Mouse (Mus musculus): ENCODE data around the gene Izumo1r.
"Not testable (repeated sequence)": the region's sequence is repeated elsewhere in the genome, so short reads cannot be mapped to it uniquely, and the experiment has no call there.

Gene Izumo1r

GRCm38 (mm10) chr9:14903006-14903405 is 743 bp downstream of the Izumo1r start:
- DNase-seq = no peak

DNA sequence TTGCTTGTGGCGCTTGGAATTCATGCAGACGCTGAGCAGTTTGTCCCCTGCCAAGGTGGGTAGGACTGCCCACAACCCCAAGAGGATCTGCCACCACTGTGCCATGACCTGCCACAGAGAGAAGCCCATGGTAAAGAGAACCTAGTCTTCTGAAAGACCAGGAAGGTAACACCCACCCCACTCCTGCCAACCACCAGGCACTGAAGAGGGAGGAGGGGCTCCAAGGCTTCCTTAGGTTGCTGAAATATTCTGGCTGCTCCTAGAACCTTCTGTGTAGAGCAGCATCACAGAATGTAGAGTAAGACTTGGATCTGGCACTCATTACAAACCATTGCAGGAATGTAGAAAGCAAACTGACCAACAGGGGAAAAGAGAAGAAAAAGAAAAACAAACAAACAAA is 1.3 kb downstream of the Izumo1r start:
- DNase-seq = no peak

GRCm38 (mm10) chr9:14901757-14902156 is 2.0 kb downstream of the Izumo1r start:
- DNase-seq = no peak

GRCm38 (mm10) chr9:14897102-14897501 is 6.6 kb downstream of the Izumo1r start:
- DNase-seq = no peak

- DNase-seq = no peak
These were observed 8.4 kb downstream of the Izumo1r start for GRCm38 (mm10) chr9:14895237-14895835.

DNA sequence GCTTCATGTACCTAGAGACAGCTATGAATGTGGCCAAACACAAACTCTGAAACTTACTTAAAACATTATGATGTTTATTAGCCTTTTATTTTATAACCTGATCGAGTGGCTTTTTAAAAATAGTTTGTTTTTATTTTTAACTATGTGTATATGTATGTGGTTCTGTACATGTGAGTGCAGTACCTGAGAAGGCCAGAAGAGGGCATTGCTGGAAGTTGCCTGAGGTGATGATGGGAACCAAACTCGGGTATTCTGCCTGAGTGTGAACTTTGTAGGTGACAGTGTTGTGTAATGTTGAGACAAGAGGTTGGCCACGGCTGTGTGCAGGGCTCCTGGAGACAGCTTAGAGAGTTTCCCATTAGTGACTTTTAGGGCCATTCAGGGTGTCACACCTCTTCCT is 9.1 kb downstream of the Izumo1r start:
- no peak for DNase-seq

GRCm38 (mm10) chr9:14893388-14893787 is 10.4 kb downstream of the Izumo1r start:
- no peak for DNase-seq

DNA sequence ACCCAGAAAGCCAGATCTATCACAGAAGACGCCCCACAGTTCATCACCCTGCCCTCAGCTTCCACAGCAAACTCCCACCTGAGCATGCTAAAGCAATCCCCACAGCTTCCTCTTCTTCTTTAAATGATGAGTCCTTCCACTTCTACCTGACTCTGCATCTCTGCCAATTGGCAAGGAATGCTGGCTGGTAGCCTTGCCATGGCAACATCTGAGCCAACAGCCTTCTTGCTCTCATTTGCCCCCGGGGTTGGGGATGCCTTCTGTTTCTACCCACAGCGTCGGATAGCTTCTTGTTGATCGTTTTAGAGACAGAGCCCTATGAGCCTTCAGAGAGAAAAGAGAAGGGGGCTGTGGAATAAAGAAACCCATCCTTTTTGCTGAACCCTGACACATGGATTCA is 11.9 kb downstream of the Izumo1r start:
- DNase-seq = no peak

- no peak for DNase-seq
These were observed 13.1 kb downstream of the Izumo1r start for GRCm38 (mm10) chr9:14890699-14891098.

DNA sequence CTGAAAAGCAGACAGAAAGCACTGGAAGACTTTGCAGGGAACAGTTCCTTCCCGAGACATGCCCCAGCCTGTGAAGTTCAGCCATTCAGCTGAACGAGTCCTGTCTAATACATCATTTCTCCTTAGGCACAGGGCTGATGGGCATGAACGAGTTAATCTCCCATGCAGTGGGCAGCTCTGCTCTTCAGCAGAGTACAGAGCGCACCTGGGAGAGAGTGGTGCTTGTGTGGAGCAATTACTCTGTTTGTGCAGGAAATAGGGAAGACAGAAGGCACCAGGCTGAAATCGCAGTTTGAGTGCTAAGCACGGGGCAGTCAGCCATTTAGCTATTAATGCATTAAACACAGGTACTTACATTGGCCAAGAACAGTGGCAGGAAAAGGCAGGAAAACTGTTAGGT is 15.1 kb downstream of the Izumo1r start:
- DNase-seq = no peak

DNA sequence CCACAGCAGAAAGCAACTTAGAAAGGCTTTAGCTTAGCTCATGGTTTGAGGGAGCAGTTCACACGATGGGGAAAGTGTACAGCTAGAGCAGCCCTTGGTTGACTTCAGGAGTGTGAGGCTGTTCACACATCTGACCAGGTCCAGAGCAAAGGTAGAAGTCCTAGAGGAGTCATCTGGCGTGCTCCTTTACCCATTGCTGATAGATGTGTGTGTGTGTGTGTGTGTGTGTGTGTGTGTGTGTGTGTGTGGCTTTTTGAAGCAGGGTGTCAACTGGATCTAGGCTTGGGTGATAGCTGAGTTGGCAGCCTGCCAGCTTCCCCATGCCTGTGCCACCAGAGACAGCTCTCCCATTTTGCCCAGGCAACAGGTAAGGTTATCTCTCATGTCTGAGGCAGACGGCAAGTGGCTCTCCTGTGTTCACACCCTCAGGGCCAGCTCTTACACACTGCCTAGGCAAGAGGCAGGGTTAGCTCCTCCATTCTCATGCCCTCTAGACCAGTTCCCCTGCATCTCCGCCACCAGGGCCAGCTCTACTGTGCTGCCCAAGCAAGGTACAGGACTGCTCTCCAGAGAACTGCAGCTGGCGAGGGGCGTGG is 15.9 kb downstream of the Izumo1r start:
- DNase-seq = no peak

GRCm38 (mm10) chr9:14885954-14886353 is 17.8 kb downstream of the Izumo1r start:
- DNase-seq = no peak

GRCm38 (mm10) chr9:14885151-14885550 is 18.6 kb downstream of the Izumo1r start:
- DNase-seq = no peak

DNA sequence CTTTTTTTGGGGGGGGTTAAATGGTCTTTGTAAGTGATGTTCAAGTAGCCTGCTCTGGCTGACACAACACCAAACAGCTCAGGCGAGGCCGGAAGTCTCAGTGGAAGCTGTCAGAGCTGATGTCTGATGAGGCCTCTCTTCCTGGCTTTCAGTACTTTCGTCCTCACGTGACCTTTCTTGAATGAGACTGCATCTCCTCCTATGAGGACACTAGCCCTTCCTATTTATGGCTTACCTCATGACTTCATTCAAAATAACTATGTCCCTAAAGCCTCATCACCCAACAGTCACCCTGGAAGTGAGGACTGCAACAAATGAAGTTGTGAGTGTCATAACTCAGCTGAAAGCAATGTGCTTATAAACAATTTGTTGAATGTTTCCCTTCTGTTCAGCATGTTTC is 19.1 kb downstream of the Izumo1r start:
- no peak for DNase-seq

DNA sequence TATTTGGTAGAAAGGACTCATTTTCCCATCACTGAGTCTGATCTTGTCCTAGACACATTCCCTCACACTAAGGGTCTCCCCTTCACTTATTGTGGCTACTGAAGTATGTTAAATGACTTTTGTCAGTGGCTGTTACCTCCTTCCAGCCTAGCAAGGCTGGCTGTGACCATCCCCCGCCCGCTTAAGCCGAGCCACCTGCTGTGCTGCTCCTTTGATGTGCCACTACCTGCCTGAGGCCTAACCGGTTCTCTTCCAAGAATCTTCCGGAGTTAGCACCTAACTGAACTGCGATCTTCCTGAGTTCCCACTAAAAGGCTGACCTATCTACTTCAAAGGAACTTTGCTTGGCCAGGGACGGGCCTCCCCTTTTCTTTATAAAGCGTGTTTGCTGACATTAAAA is 27.2 kb downstream of the Izumo1r start:
- DNase-seq = not testable (repeated sequence)

- no peak for DNase-seq
These were observed 27.8 kb downstream of the Izumo1r start for GRCm38 (mm10) chr9:14875743-14876507.

GRCm38 (mm10) chr9:14872181-14872930 is 31.4 kb downstream of the Izumo1r start:
- DNase-seq = no peak

DNA sequence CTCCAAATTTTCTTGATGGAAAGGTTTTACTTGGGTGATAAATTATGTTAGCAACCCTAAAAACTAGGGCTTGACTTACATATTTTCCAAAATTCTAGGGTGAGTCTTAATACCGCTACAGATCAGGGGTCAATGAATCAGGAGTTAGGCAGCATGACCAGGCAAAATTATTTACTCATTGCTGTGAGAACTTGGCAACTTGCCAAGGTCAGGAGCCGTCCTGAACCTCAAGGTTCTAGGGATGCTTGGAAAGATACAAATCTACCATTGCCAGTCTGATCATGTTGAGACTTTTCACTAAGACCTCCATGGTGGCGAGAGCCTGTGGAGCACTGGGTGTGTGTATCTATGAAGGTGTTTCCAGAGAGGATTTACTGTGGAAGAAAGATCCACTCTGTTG is 32.2 kb downstream of the Izumo1r start:
- DNase-seq = no peak

- DNase-seq = no peak
These were observed 32.9 kb downstream of the Izumo1r start for GRCm38 (mm10) chr9:14870802-14871201.

- DNase-seq = no peak
These were observed 33.4 kb downstream of the Izumo1r start for GRCm38 (mm10) chr9:14870377-14870776.

DNA sequence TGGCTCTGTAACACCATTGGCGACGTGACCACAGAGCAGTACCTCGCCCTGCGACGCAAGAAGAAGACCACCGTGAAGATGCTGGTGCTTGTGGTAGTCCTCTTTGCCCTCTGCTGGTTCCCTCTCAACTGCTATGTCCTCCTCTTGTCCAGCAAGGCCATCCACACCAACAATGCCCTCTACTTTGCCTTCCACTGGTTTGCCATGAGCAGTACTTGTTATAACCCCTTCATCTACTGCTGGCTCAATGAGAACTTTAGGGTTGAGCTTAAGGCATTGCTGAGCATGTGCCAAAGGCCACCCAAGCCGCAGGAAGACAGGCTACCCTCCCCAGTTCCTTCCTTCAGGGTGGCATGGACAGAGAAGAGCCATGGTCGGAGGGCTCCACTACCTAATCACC is 35.4 kb downstream of the Izumo1r start:
- no peak for DNase-seq

GRCm38 (mm10) chr9:14866957-14867356 is 36.8 kb downstream of the Izumo1r start:
- peak; percentile 43 for DNase-seq

- DNase-seq = no peak
These were observed 39.0 kb downstream of the Izumo1r start for GRCm38 (mm10) chr9:14864726-14865125.

DNA sequence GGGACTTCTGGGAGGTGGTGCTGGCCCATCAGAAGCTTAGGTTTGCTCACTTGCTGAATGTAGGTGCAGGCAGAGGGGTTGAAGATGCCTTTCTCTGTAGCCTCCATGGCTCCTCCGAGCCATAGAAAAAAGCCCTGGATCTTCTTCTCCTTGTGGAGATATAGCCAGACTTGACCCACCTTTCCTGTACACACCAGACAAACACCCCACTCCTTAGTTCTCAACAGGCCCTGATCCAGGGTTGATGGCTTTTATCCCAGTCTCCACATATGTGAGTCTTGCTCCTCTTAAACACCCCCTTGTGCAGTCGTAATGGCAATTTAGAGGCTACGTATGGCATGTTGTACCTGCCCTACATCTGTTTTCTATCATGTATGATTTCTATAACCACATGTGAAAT is 40.6 kb downstream of the Izumo1r start:
- DNase-seq = no peak
